Mouse (Mus musculus) retina, postnatal 1 day (tissue): ENCODE measurements around the gene Spns3.

Experiments
- DNase-seq: peaks from one replicate; pipeline ENCODE4 v3.0.0-alpha.2; 2012

Gene Spns3

DNA sequence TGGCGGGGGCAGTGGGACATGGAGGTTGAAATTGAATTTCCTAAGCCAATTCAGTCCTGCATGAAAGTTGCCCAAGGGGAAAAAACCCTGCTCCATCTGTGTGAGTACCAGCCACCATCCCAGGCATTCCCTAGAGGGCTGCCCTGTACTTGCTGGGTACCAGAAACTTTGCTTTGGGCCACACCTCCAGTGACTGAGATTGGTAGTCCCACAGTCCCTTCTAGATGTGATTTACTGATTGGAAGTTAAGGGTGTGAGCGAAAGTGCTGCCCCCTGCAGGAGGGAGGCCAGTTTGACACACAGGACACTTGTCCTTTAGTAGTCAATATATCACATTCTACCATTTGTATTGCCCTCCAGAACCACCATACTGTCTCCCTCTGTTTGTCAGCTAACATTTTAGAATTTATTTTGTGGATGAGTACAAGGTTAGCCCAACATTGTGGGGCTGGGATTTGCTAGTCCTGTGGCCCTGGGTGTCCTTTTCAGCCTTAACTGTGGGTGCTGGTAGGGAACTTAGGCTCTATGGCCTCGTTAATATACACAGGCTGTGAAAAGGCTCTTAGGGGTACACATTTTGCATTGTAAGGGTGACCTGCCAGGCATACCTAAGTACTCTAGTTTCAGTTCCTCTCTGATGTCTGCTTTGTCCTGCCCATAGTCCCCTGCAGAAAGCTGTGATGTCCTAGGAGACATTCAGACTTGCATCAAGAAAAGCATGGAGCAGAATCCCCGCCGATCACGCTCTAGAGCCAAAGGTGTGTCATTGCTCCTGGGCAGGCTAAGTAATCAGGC, 103.8 kb downstream of the Spns3 start:
- peak; percentile 64 for DNase-seq
